Mouse (Mus musculus) embryo, embryonic 11 days (tissue): ENCODE measurements around the gene Gm21985.
A peak's percentile ranks its signal among the peaks of the same experiment; 100 is the strongest.

Source experiments
- DNase-seq: peaks from one replicate; pipeline ENCODE4 v3.0.0-alpha.2; 2015

Gene Gm21985

GRCm38 (mm10) chr2:112266242-112266592 lies at the start of gene Gm21985:
Gene Gm21985, plus strand, starts transcription at chr2:112266314.
- peak; percentile 59 for DNase-seq

- no peak for DNase-seq
Measured at GRCm38 (mm10) chr2:112217614-112218013, 48.5 kb upstream of the Gm21985 start.

- no peak for DNase-seq
Measured at GRCm38 (mm10) chr2:112220880-112221279, 45.2 kb upstream of the Gm21985 start.

- no peak for DNase-seq
Measured at GRCm38 (mm10) chr2:112222607-112223006, 43.5 kb upstream of the Gm21985 start.

- DNase-seq = no peak
Measured at GRCm38 (mm10) chr2:112224356-112224755, 41.8 kb upstream of the Gm21985 start.

GRCm38 (mm10) chr2:112232623-112233022 lies 33.5 kb upstream of the Gm21985 start:
- DNase-seq = no peak

- no peak for DNase-seq
Measured at GRCm38 (mm10) chr2:112236620-112237019, 29.5 kb upstream of the Gm21985 start.

- DNase-seq = no peak
Measured at GRCm38 (mm10) chr2:112238006-112238405, 28.1 kb upstream of the Gm21985 start.

- peak; percentile 95 for DNase-seq
Measured at GRCm38 (mm10) chr2:112239212-112239934, 26.7 kb upstream of the Gm21985 start, which contains the start of gene Lpcat4. Gene Lpcat4, plus strand, starts transcription at chr2:112239468.

- peak; percentile 59 for DNase-seq
Measured at GRCm38 (mm10) chr2:112239935-112240721, 26.0 kb upstream of the Gm21985 start.

GRCm38 (mm10) chr2:112241787-112242186 lies 24.3 kb upstream of the Gm21985 start:
- DNase-seq = no peak

GRCm38 (mm10) chr2:112245307-112245706 lies 20.8 kb upstream of the Gm21985 start:
- no peak for DNase-seq

- DNase-seq = no peak
Measured at GRCm38 (mm10) chr2:112246193-112246592, 19.9 kb upstream of the Gm21985 start.

- DNase-seq = no peak
Measured at GRCm38 (mm10) chr2:112247323-112247722, 18.8 kb upstream of the Gm21985 start.

GRCm38 (mm10) chr2:112249780-112250453 lies 16.2 kb upstream of the Gm21985 start:
- DNase-seq = no peak

GRCm38 (mm10) chr2:112254675-112255515 lies 11.2 kb upstream of the Gm21985 start:
- no peak for DNase-seq

GRCm38 (mm10) chr2:112259241-112259962 lies 6.7 kb upstream of the Gm21985 start, which contains the start of gene Nutm1:
Gene Nutm1, minus strand, starts transcription at chr2:112259291.
- DNase-seq = no peak

GRCm38 (mm10) chr2:112261748-112262653 lies 4.1 kb upstream of the Gm21985 start, which contains the start of gene Nop10:
Gene Nop10, plus strand, starts transcription at chr2:112261926.
- DNase-seq = peak; percentile 94

GRCm38 (mm10) chr2:112262779-112263295 lies 3.3 kb upstream of the Gm21985 start:
- DNase-seq = no peak

- no peak for DNase-seq
Measured at GRCm38 (mm10) chr2:112264364-112264763, 1.8 kb upstream of the Gm21985 start.
